Mouse (Mus musculus) heart, adult 11 months (tissue): ENCODE measurements at regions not wholly inside any gene's neighbourhood (a gene's known extent, or its start where the extent isn't known, plus 50 kb on each side); places are given as distances from the start of the nearest gene placed in this dataset.
"Not testable (repeated sequence)": the region's sequence is repeated elsewhere in the genome, so short reads cannot be mapped to it uniquely, and the experiment has no call there.

Experiments used
- DNase-seq: peaks from one replicate; pipeline ENCODE4 v3.0.0; 2022

- no peak for DNase-seq
These were observed 52.2 kb downstream of the Gm9817 start for GRCm38 (mm10) chr13:45130516-45131249.

- no peak for DNase-seq
These were observed 62.1 kb downstream of the Gm9817 start for GRCm38 (mm10) chr13:45140616-45141015.

GRCm38 (mm10) chr13:45145129-45145528 is 66.6 kb downstream of the Gm9817 start:
- DNase-seq, result no peak

- DNase-seq, result no peak
These were observed 77.7 kb downstream of the Gm9817 start for GRCm38 (mm10) chr13:45156223-45156622.

- DNase-seq, result no peak
These were observed 78.5 kb downstream of the Gm9817 start for GRCm38 (mm10) chr13:45156982-45157381.

GRCm38 (mm10) chr13:45160281-45160680 is 81.8 kb downstream of the Gm9817 start:
- DNase-seq, result no peak

- DNase-seq, result peak; percentile 51
These were observed 85.7 kb downstream of the Gm9817 start for GRCm38 (mm10) chr13:45164001-45164778.

- DNase-seq, result peak; percentile 70
These were observed 86.7 kb downstream of the Gm9817 start for GRCm38 (mm10) chr13:45165159-45165558.

- no peak for DNase-seq
These were observed 91.2 kb downstream of the Gm9817 start for GRCm38 (mm10) chr13:45169716-45170115.

- peak; percentile 18 for DNase-seq
These were observed 94.6 kb downstream of the Gm9817 start for GRCm38 (mm10) chr13:45173139-45173538.

GRCm38 (mm10) chr13:45175711-45176205 is 97.3 kb downstream of the Gm9817 start:
- not testable (repeated sequence) for DNase-seq

GRCm38 (mm10) chr13:45181529-45182230 is 103.2 kb downstream of the Gm9817 start:
- peak; percentile 66 for DNase-seq

GRCm38 (mm10) chr13:45189389-45189788 is 110.9 kb downstream of the Gm9817 start:
- DNase-seq, result peak; percentile 28

GRCm38 (mm10) chr13:45190151-45190550 is 111.7 kb downstream of the Gm9817 start:
- no peak for DNase-seq

- DNase-seq, result no peak
These were observed 113.6 kb downstream of the Gm9817 start for GRCm38 (mm10) chr13:45192079-45192478.

- DNase-seq, result no peak
These were observed 117.1 kb downstream of the Gm9817 start for GRCm38 (mm10) chr13:45195562-45195961.

- no peak for DNase-seq
These were observed 117.9 kb downstream of the Gm9817 start for GRCm38 (mm10) chr13:45196363-45196762.

GRCm38 (mm10) chr13:45200511-45201120 is 122.1 kb downstream of the Gm9817 start:
- DNase-seq, result peak; percentile 36

GRCm38 (mm10) chr13:45204856-45205255 is 126.4 kb downstream of the Gm9817 start:
- DNase-seq, result no peak

- no peak for DNase-seq
These were observed 130.2 kb downstream of the Gm9817 start for GRCm38 (mm10) chr13:45208540-45209197.

GRCm38 (mm10) chr13:45211241-45211640 is 132.7 kb downstream of the Gm9817 start:
- DNase-seq, result peak; percentile 57

- DNase-seq, result peak; percentile 77
These were observed 134.8 kb downstream of the Gm9817 start for GRCm38 (mm10) chr13:45213116-45213834.
